Mouse (Mus musculus) adrenal gland, postnatal 14 days (tissue): Measurements from ENCODE around the gene Gm16181. TPM values are rescaled to one million over a fixed set of nuclear protein-coding genes. Genes with fewer than 3 reads are reported as not detected.

ENCODE experiments used
- microRNA-seq, 2 experiments: library from miRNA; unstranded; fragments of <30 nt; microRNA quantifications; one replicate each; pipeline ENCODE4 v1.2.0; 2021
- total RNA-seq: library from RNA; stranded (reverse); gene quantifications from 2 replicates; pipeline ENCODE4 v1.2.3, GENCODE M21; 2021

The Gm16181 gene
- total RNA-seq, 1 experiment from 2014 or later = 0.67 TPM

Small RNA genes lying within 50 kb of the gene (microRNA-seq; reads per million reads assigned to microRNA genes)
- gene Mir6973a = 0 reads per million in 2 experiments
- 0 to 0.43 reads per million in 2 experiments for gene Mir6974
- 0.43 to 1.1 reads per million in 2 experiments for gene Mir6975
- gene Mir8094 = 0 to 1.1 reads per million in 2 experiments

Other genes starting within 250 kb of the Gm16181 start
- 12.7 and 38.7 TPM in 2 replicates for gene Hspa1a, start 248.7 kb upstream of the Gm16181 start, total RNA-seq
- gene Hspa1l, start 248.1 kb upstream of the Gm16181 start, total RNA-seq = 0.34 and 0.37 TPM in 2 replicates
- gene Lsm2, start 239.0 kb upstream of the Gm16181 start, total RNA-seq = 39.4 and 44.2 TPM in 2 replicates
- gene Vars, start 219.8 kb upstream of the Gm16181 start, total RNA-seq = 55.3 and 71.7 TPM in 2 replicates
- gene Vwa7, start 204.3 kb upstream of the Gm16181 start, total RNA-seq = 0.85 and 1.2 TPM in 2 replicates
- 1.3 and 1.7 TPM in 2 replicates for gene Sapcd1, start 192.8 kb upstream of the Gm16181 start, total RNA-seq
- gene Msh5, start 174.1 kb upstream of the Gm16181 start, total RNA-seq = 1.8 and 3.6 TPM in 2 replicates
- 83.0 and 109 TPM in 2 replicates for gene Clic1, start 170.9 kb upstream of the Gm16181 start, total RNA-seq
- 24.2 and 30.6 TPM in 2 replicates for gene Ddah2, start 161.8 kb upstream of the Gm16181 start, total RNA-seq
- gene Ly6g6c, start 155.4 kb upstream of the Gm16181 start, total RNA-seq = not detected in 2 replicates
- gene Mpig6b, start 154.7 kb upstream of the Gm16181 start, total RNA-seq = 0.26 and 0.71 TPM in 2 replicates
- not detected in 2 replicates for gene Ly6g6e, start 143.9 kb upstream of the Gm16181 start, total RNA-seq
- 1.1 and 1.7 TPM in 2 replicates for gene Ly6g6d, start 142.8 kb upstream of the Gm16181 start, total RNA-seq
- not detected in 2 replicates for gene Ly6g6f, start 135.2 kb upstream of the Gm16181 start, total RNA-seq
- gene Abhd16a, start 131.6 kb upstream of the Gm16181 start, total RNA-seq = 69.7 and 76.3 TPM in 2 replicates
- not detected in 2 replicates for gene Ly6g5c, start 112.6 kb upstream of the Gm16181 start, total RNA-seq
- 0.33 and 1.1 TPM in 2 replicates for gene Ly6g5b, start 105.4 kb upstream of the Gm16181 start, total RNA-seq
- gene Gpank1, start 99.4 kb upstream of the Gm16181 start, total RNA-seq = 11.3 and 12.3 TPM in 2 replicates
- 210 and 214 TPM in 2 replicates for gene Csnk2b, start 98.8 kb upstream of the Gm16181 start, total RNA-seq
- 23.6 and 24.8 TPM in 2 replicates for gene D17H6S53E, start 94.5 kb upstream of the Gm16181 start, total RNA-seq
- 3.3 and 35.6 TPM in 2 replicates for gene Apom, start 88.8 kb upstream of the Gm16181 start, total RNA-seq
- gene Bag6, start 85.7 kb upstream of the Gm16181 start, total RNA-seq = 357 and 375 TPM in 2 replicates
- 246 and 247 TPM in 2 replicates for gene Prrc2a, start 55.9 kb upstream of the Gm16181 start, total RNA-seq
- 3.3 and 5.6 TPM in 2 replicates for gene Aif1, start 44.8 kb upstream of the Gm16181 start, total RNA-seq
- gene Lst1, start 32.4 kb upstream of the Gm16181 start, total RNA-seq = 5.6 and 11.9 TPM in 2 replicates
- gene Ltb, start 26.4 kb upstream of the Gm16181 start, total RNA-seq = 4.3 and 35.6 TPM in 2 replicates
- gene Tnf, start 18.8 kb upstream of the Gm16181 start, total RNA-seq = 0.33 and 1.4 TPM in 2 replicates
- gene Lta, start 15.5 kb upstream of the Gm16181 start, total RNA-seq = 0.33 and 2.7 TPM in 2 replicates
- 7.0 and 8.2 TPM in 2 replicates for gene Atp6v1g2, start 12.8 kb downstream of the Gm16181 start, total RNA-seq
- gene Nfkbil1, start 15.0 kb downstream of the Gm16181 start, total RNA-seq = 15.3 and 17.7 TPM in 2 replicates
- 200 and 232 TPM in 2 replicates for gene Ddx39b, start 20.9 kb downstream of the Gm16181 start, total RNA-seq
- 93.3 and 154 TPM in 2 replicates for gene H2-D1, start 41.9 kb downstream of the Gm16181 start, total RNA-seq
- 1.7 and 2.7 TPM in 2 replicates for gene H2-Q1, start 99.6 kb downstream of the Gm16181 start, total RNA-seq
- 0.49 and 1.3 TPM in 2 replicates for gene H2-Q2, start 121.4 kb downstream of the Gm16181 start, total RNA-seq
- gene H2-Q4, start 158.8 kb downstream of the Gm16181 start, total RNA-seq = 16.3 and 26.4 TPM in 2 replicates
- 0.74 and 7.4 TPM in 2 replicates for gene H2-Q6, start 204.0 kb downstream of the Gm16181 start, total RNA-seq
- 2.7 and 11.1 TPM in 2 replicates for gene H2-Q7, start 218.3 kb downstream of the Gm16181 start, total RNA-seq
- gene H2-Q10, start 249.3 kb downstream of the Gm16181 start, total RNA-seq = 4.4 and 61.3 TPM in 2 replicates